Mouse (Mus musculus) C2C12 (cell line): ENCODE results near the gene Ssmem1. TPM values are rescaled to one million over a fixed set of nuclear protein-coding genes. Genes with fewer than 3 reads are reported as not detected.
A peak's percentile ranks its signal among the peaks of the same experiment; 100 is the strongest.

ENCODE experiments used
- H3K27me3 ChIP-seq: one replicate; pipeline ENCODE4 v1.6.1; 2011; ENCODE audit not compliant: control insufficient read depth, insufficient read depth, insufficient read length
- H3K36me3 ChIP-seq: one replicate; pipeline ENCODE4 v1.6.1; 2011; ENCODE audit not compliant: control insufficient read depth, insufficient read depth
- H3K4me3 ChIP-seq: one replicate; pipeline ENCODE4 v1.5.1; 2011; ENCODE audit warnings: mild to moderate bottlenecking, control low read depth; ENCODE audit not compliant: poor library complexity, insufficient read depth, severe bottlenecking
- H3K79me2 ChIP-seq: one replicate; pipeline ENCODE4 v1.6.1; 2011; ENCODE audit not compliant: control insufficient read depth, insufficient read depth
- H3K79me3 ChIP-seq: one replicate; pipeline ENCODE4 v1.6.1; 2011; ENCODE audit warnings: low read depth, control low read depth
- H3ac ChIP-seq: one replicate; pipeline ENCODE3; 2011; ENCODE audit warnings: low read depth; ENCODE audit not compliant: control insufficient read depth, insufficient read length
- CEBPB ChIP-seq: IDR thresholded peaks from one replicate; pipeline ENCODE4 v1.6.1; 2011; ENCODE audit warnings: low read depth, mild to moderate bottlenecking, control low read depth, moderate library complexity
- CTCF ChIP-seq: IDR thresholded peaks from one replicate; pipeline ENCODE4 v1.5.1; 2011; ENCODE audit not compliant: control insufficient read depth, insufficient read depth, insufficient read length
- FOSL1 ChIP-seq: IDR thresholded peaks from one replicate; pipeline ENCODE4 v1.8.0; 2011; ENCODE audit warnings: mild to moderate bottlenecking, low read length; ENCODE audit not compliant: poor library complexity, insufficient read depth, severe bottlenecking
- MAX ChIP-seq: IDR thresholded peaks from one replicate; pipeline ENCODE4 v1.6.1; 2011; ENCODE audit warnings: mild to moderate bottlenecking, control low read depth
- MYOD1 ChIP-seq: IDR thresholded peaks from one replicate; pipeline ENCODE4 v1.6.1; 2011; ENCODE audit warnings: low read depth; ENCODE audit not compliant: control insufficient read depth, insufficient read length
- MYOG ChIP-seq: IDR thresholded peaks from one replicate; pipeline ENCODE4 v1.6.1; 2011; ENCODE audit not compliant: control insufficient read depth, insufficient read length; ENCODE audit errors: extremely low read depth
- USF1 ChIP-seq: IDR thresholded peaks from one replicate; pipeline ENCODE4 v1.6.1; 2011; ENCODE audit warnings: low read depth, mild to moderate bottlenecking, control low read depth, moderate library complexity
- polyA plus RNA-seq: library from polyadenylated mRNA; unstranded; fragments of >200 nt; fragmentation: generic; extraction: Trizol; gene quantifications from one replicate; pipeline ENCODE4 v1.2.1, GENCODE M21; 2012; ENCODE audit warnings: missing spikeins

The Ssmem1 gene
- polyA plus RNA-seq, 1 experiment: 0.05 TPM

GRCm38 (mm10) chr6:30468058-30468457 is 41.6 kb upstream of the Ssmem1 start:
- Histone ChIP-seq H3K36me3 (no peaks in the 10 kb centered on the region), H3ac (no peak overlapping the region), H3K79me2 (no peaks in the 10 kb centered on the region), H3K79me3 (no peaks in the 10 kb centered on the region), H3K27me3 (no peaks in the 10 kb centered on the region), H3K4me3 (no peak overlapping the region)
- no peak for TF ChIP-seq MYOD1
- TF ChIP-seq MYOG: no peak
- no peak for TF ChIP-seq USF1

GRCm38 (mm10) chr6:30468684-30469083 is 41.0 kb upstream of the Ssmem1 start:
- no peaks in the 10 kb centered on the region for H3K27me3 ChIP-seq

GRCm38 (mm10) chr6:30469370-30469769 is 40.3 kb upstream of the Ssmem1 start:
- Histone ChIP-seq H3K27me3 (no peaks in the 10 kb centered on the region), H3K36me3 (no peaks in the 10 kb centered on the region), H3K79me3 (no peaks in the 10 kb centered on the region), H3K79me2 (no peaks in the 10 kb centered on the region), H3ac (no peak overlapping the region), H3K4me3 (no peak overlapping the region)
- TF ChIP-seq MYOD1 (peak; percentile 92), MAX (peak; percentile 81), MYOG (no peak), FOSL1 (peak; percentile 37)

More at GRCm38 (mm10) chr6:30468684-30469083, 41.0 kb upstream of the Ssmem1 start:
- H3K79me2 ChIP-seq: no peaks in the 10 kb centered on the region
- H3K79me3 ChIP-seq: no peaks in the 10 kb centered on the region
- no peak overlapping the region for H3ac ChIP-seq
- no peaks in the 10 kb centered on the region for H3K36me3 ChIP-seq
- no peak overlapping the region for H3K4me3 ChIP-seq
- TF ChIP-seq CTCF (peak; percentile 3), MYOG (no peak), CEBPB (no peak), MAX (no peak), MYOD1 (no peak), FOSL1 (no peak)

GRCm38 (mm10) chr6:30471706-30472105 is 37.9 kb upstream of the Ssmem1 start:
- Histone ChIP-seq H3K79me3 (no peaks in the 10 kb centered on the region), H3ac (no peak overlapping the region), H3K36me3 (no peaks in the 10 kb centered on the region), H3K27me3 (no peaks in the 10 kb centered on the region), H3K4me3 (no peak overlapping the region), H3K79me2 (no peaks in the 10 kb centered on the region)
- TF ChIP-seq USF1 (no peak), CEBPB (no peak), MYOG (no peak), MAX (no peak), MYOD1 (no peak), CTCF (no peak)

GRCm38 (mm10) chr6:30476025-30476765 is 33.5 kb upstream of the Ssmem1 start:
- Histone ChIP-seq H3K79me3 (no peaks in the 10 kb centered on the region), H3ac (no peak overlapping the region), H3K27me3 (no peaks in the 10 kb centered on the region), H3K79me2 (no peaks in the 10 kb centered on the region), H3K4me3 (no peak overlapping the region), H3K36me3 (peaks cover 33% of the 10 kb centered on the region)
- TF ChIP-seq MAX: no peak
- no peak for TF ChIP-seq MYOD1
- TF ChIP-seq FOSL1: no peak
- TF ChIP-seq USF1: no peak
- TF ChIP-seq MYOG: no peak
- no peak for TF ChIP-seq CTCF

GRCm38 (mm10) chr6:30477210-30477714 is 32.4 kb upstream of the Ssmem1 start:
- H3ac ChIP-seq: no peak overlapping the region
- TF ChIP-seq FOSL1: no peak
- peaks cover 42% of the 10 kb centered on the region for H3K36me3 ChIP-seq

More at GRCm38 (mm10) chr6:30477210-30477714, 32.4 kb upstream of the Ssmem1 start:
- Histone ChIP-seq H3K79me2 (no peaks in the 10 kb centered on the region), H3K79me3 (no peaks in the 10 kb centered on the region), H3K4me3 (no peak overlapping the region), H3K27me3 (no peaks in the 10 kb centered on the region)
